Mouse (Mus musculus) bone marrow macrophage, adult 2 months (primary cell): ENCODE measurements around the gene Plgrkt. TPM values are rescaled to one million over a fixed set of nuclear protein-coding genes. Genes with fewer than 3 reads are reported as not detected.
A peak's percentile ranks its signal among the peaks of the same experiment; 100 is the strongest.

Experiments
- H3K27ac ChIP-seq: 2 replicates; pipeline ENCODE4 v1.5.1; 2012; ENCODE audit warnings: low read depth, low read length; ENCODE audit not compliant: insufficient read depth
- H3K4me1 ChIP-seq: 2 replicates; pipeline ENCODE4 v1.6.1; 2012; ENCODE audit warnings: low read length; ENCODE audit not compliant: control insufficient read depth, insufficient read depth
- H3K4me3 ChIP-seq: 2 replicates; pipeline ENCODE4 v1.5.1; 2012; ENCODE audit warnings: mild to moderate bottlenecking, low read length, moderate library complexity; ENCODE audit not compliant: insufficient read depth
- CTCF ChIP-seq: IDR thresholded peaks from 2 replicates; pipeline ENCODE4 v1.5.1; 2012; ENCODE audit warnings: low read depth, mild to moderate bottlenecking, low read length, moderate library complexity
- POLR2A ChIP-seq: IDR thresholded peaks from 2 replicates; pipeline ENCODE4 v1.6.1; 2012; ENCODE audit warnings: mild to moderate bottlenecking, low read depth, low read length, borderline replicate concordance
- polyA plus RNA-seq: library from polyadenylated mRNA; stranded (reverse); fragments of >200 nt; gene quantifications from 2 replicates; pipeline ENCODE4 v1.2.4, GENCODE M21; 2012; ENCODE audit not compliant: missing spikeins, insufficient read depth, insufficient read length

Plgrkt gene
- polyA plus RNA-seq, 1 experiment: 181 TPM

DNA sequence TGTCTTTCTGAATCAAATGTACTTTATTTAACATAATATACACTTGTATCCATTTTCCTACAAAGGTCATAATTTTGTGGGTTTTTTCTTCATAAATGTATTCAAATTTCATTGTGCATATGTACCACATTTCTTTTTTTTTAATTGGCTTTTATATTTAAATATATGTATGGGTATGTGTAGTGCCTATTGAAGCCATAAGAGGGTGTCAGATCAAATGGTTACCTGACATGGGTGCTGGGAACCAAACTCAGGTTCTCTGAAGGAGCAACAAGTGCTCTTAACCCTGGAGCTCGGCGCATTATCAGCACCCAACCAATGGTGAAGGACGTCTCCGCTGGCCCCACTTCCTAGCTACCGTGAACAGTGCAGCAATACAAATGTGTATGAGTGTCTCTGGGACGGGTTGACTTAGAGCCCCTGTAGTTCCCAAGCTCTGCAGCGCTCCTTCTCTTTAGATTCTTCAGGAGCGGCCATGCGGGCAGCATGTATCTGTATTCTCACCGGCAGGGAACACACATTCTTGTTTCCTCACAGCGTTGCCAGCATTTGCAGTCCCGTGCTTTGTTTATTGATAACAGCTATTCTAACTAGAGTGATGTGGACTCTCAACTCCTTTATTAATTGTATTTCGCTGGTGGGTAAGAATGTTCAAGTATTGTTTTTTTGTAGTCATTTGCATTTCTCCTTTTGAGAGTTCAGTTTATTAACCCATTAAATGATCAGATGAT is 40.2 kb downstream of the Plgrkt start:
- peaks cover 13% of the 10 kb centered on the region; the same call in 1 of the 2 replicates for H3K4me1 ChIP-seq
- no peak overlapping the region for H3K4me3 ChIP-seq
- no peak overlapping the region for H3K27ac ChIP-seq
- TF ChIP-seq POLR2A (no peak), CTCF (no peak)

DNA sequence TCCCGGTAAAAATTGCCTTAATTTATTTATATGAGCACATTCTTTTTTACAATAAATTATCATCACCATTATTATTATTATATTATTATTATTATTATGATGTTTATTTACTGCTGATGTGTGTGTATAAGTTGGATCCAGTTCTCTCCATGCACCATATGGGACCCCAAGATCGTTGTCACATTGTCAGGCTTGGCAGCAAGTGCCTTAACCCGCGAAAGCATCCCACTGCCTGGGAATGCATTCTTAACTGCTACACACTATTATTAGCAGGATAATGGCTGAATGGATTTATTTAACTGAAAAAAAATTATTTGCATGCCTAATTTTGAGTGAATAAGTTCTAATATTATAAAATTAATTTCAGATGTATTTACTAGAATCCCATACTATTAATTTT is 40.8 kb downstream of the Plgrkt start:
- Histone ChIP-seq H3K4me3 (no peak overlapping the region), H3K27ac (no peak overlapping the region), H3K4me1 (peaks cover 13% of the 10 kb centered on the region; the same call in 1 of the 2 replicates)
- TF ChIP-seq CTCF (no peak), POLR2A (no peak)

DNA sequence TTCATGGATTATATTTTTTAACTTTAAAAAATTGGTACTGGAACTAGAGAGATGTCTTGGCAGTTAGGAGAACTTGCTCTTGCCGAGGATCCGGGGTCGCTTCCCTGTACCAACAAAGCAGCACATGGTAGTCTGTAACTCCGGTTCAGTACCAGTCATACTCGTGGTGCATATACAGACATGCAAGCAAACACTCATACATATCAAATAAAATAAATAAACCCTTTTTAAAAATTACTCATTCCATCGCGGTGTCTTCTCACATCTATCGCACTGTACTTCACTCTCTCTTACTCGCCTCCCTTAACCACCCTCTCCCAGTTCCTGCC is 41.4 kb downstream of the Plgrkt start:
- Histone ChIP-seq H3K4me3 (no peak overlapping the region), H3K4me1 (peaks cover 13% of the 10 kb centered on the region; the same call in 1 of the 2 replicates), H3K27ac (no peak overlapping the region)
- TF ChIP-seq CTCF (no peak), POLR2A (no peak)

DNA sequence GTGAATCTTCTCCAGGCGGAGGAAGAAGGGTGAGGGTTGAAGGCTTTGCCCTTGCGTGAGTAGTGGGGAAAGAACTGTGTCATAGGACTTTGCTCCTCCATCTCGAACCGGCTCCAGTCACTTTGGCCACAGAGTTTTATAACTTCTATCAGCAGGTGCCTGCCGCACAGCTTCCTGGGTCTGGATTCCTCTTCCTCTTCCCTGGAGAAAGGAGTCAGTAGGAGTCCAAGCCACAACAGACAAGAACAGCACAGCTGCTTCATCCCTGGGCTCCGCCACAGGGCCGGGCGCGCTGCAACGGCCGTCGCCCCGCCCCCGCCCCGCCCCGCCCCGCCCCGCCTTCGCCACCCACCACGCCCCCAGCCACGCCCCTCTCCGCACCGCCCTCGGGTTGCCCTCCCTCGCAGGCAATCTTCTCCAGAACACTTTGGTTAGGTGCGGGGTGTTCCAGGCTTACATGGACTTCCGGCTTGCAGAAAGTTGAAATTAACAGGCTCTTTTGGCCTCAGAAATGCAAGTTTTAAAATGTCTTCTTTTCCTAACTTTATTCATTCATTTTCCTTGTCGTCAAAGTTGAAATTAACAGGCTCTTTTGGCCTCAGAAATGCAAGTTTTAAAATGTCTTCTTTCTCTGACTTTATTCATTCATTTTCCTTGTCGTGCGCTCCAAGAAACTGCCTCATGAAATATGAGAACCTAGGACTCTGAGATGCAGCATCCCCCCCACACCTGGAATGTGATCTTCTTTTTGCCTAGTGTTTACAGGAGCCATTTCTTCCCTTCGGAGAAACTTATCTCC is 41.9 kb downstream of the Plgrkt start, which contains the start of gene Insl6:
Gene Insl6, minus strand, starts transcription at position 304 of the 799 bp plus-strand sequence.
- TF ChIP-seq CTCF (no peak), POLR2A (no peak)
- Histone ChIP-seq H3K4me1 (peaks cover 13% of the 10 kb centered on the region; the same call in 1 of the 2 replicates), H3K27ac (no peak within 1 kb of the TSS), H3K4me3 (peak within 1 kb of the TSS; percentile 64)

DNA sequence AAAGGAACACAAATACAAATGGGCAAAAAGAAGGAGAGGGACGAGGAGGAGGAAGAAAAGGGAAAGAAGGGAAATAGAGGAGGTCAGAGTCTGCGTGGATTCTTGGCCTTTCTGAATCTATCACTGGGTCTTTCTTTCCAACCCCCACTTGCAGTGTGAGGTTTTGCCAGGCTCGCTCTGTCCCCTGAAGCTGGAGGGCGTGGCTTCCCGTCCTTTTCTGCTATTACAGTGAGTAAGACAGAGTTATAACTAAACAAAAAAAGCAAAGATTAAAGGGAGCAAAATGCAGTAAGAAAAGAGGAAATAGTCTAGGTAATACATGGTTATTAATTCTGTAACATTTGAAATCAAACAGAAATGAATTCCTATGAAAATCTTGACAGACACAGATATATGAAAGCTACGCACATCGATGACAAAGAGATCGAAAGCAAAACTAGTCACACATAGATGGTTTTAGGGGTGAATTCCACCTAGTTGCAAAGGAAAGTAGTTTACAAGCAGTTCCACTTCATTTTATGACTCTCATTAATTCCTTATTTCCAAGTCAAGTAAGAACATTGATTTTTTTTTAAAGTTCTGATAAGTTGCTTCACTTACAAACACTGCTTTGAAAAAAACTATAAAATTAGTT is 43.7 kb downstream of the Plgrkt start:
- Histone ChIP-seq H3K4me1 (peaks cover 13% of the 10 kb centered on the region; the same call in 1 of the 2 replicates), H3K27ac (no peak overlapping the region), H3K4me3 (peak overlapping the region; percentile 49)
- no peak for TF ChIP-seq POLR2A
- no peak for TF ChIP-seq CTCF

DNA sequence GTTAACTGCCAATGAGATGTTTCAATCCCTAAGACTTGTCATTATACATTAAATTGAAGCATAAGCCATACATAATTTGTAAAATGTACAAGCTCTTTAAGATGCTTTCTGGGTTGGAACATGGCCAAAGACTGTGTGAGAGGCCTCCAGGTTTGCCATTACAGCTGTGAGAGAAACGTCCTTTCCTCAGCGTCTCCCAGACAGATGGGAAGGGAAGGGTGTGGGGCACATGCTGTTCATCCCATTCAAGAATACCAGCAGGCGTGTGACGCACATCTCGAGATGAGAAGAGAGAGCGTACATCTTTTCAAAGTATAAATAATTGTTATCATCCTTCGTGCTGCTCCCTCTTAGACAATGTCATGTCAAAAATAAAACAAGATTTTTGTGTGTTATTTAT is 54.5 kb downstream of the Plgrkt start:
- TF ChIP-seq POLR2A: no peak
- TF ChIP-seq CTCF: no peak
- Histone ChIP-seq H3K27ac (no peak overlapping the region), H3K4me1 (no peaks in the 10 kb centered on the region), H3K4me3 (no peak overlapping the region)

DNA sequence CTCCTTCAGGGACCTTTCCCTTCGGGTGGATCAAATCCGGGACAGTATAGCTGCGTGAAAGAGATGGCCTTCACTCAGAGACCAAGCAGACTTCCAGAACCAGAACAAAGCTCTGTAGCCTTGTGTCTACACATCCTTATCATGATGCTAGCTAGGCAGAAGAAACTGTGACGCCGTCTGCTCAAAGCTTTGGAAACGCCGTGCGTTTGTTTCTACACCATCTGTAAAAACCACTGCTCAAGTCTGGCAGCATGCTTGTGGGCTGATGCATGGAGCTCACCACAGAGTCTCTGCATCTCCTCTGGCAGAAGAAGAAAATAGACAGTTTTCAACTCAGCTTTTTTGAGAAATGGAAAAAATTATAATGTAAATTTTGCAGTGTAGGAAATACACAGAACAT is 55.4 kb downstream of the Plgrkt start:
- no peak for TF ChIP-seq POLR2A
- TF ChIP-seq CTCF: no peak
- Histone ChIP-seq H3K4me1 (no peaks in the 10 kb centered on the region), H3K27ac (no peak overlapping the region), H3K4me3 (no peak overlapping the region)

DNA sequence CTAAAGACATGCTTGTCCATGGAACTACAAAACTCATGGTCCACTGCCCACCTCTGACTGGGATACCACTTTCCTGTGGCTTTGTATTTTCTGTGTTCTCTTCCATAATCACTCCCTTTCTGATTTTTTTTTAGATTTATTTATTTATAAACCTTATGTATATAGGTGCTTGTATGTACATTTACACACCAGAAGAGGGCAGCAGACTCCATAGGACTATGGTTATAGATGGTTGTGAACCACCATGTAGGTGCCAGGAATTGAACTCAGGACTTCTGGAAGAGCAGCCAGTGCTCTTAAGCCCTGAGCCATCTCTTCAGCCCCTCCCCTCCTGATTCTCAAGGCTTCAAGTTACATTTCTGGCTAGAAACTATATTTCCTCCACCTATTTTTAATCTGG is 58.4 kb downstream of the Plgrkt start:
- TF ChIP-seq POLR2A (no peak), CTCF (no peak)
- Histone ChIP-seq H3K27ac (no peak overlapping the region), H3K4me3 (no peak overlapping the region), H3K4me1 (no peaks in the 10 kb centered on the region)

DNA sequence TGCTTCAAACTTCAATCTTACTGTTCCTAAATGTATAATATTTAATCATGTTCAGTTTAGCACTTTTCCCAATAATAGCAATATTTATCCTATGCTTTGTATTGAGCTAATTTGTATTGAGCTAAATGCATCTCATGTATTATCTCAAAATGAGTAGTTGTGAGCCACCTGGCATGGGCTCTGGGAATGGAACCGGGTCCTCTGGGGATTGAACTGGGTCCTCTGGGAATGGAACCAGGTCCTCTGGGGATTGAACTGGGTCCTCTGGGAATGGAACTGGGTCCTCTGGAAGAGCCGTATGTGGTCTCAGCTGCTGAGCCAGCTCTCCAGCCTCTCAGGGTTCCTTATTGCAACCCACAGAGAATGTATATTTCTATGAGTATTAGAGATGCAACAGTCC is 65.1 kb downstream of the Plgrkt start:
- Histone ChIP-seq H3K4me1 (no peaks in the 10 kb centered on the region), H3K4me3 (no peak overlapping the region), H3K27ac (no peak overlapping the region)
- TF ChIP-seq CTCF: no peak

DNA sequence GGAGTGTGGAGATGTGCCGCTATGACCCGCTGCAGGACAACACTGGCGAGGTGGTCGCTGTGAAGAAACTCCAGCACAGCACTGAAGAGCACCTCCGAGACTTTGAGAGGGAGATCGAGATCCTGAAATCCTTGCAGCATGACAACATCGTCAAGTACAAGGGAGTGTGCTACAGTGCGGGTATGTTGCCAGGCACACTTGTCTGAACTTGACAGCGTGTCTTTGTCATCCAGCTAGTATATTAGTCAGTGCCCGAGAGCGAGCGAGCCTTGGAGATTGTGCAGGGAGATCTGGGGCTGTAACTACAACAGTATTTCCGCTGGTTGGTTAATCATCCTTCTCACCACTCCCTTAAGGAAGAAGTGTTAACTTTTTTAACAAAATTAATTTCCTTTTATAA is 66.3 kb downstream of the Plgrkt start:
- Histone ChIP-seq H3K4me1 (peaks cover 2% of the 10 kb centered on the region; the same call in 1 of the 2 replicates), H3K27ac (no peak overlapping the region), H3K4me3 (no peak overlapping the region)
- TF ChIP-seq CTCF: no peak
- no peak for TF ChIP-seq POLR2A

Other genes with a start within 250 kb of the Plgrkt start
- gene Jak2, start 115.6 kb downstream of the Plgrkt start, polyA plus RNA-seq: 22.3 and 24.7 TPM in 2 replicates
- 16.7 and 21.7 TPM in 2 replicates for gene Insl6, start 42.0 kb downstream of the Plgrkt start, polyA plus RNA-seq
- not detected in 2 replicates for gene Rln1, start 32.7 kb downstream of the Plgrkt start, polyA plus RNA-seq
- 42.7 and 44.7 TPM in 2 replicates for gene Cd274, start 65 bp upstream of the Plgrkt start, polyA plus RNA-seq
- gene Pdcd1lg2, start 43.5 kb upstream of the Plgrkt start, polyA plus RNA-seq: 1.6 and 1.8 TPM in 2 replicates
- 22.5 and 23.1 TPM in 2 replicates for gene Ric1, start 154.9 kb upstream of the Plgrkt start, polyA plus RNA-seq